Mouse (Mus musculus): ENCODE measurements at regions not wholly inside any gene's neighbourhood (a gene's known extent, or its start where the extent isn't known, plus 50 kb on each side); places are given as distances from the start of the nearest gene placed in this dataset.

- WGBS = 76% methylated on average over 2 of the region's 2 CpGs
- ATAC-seq (ENCODE audit: borderline replicate concordance, extremely low read depth, low FRiP score, low TSS enrichment) = no peak
- Histone ChIP-seq H3K4me2 (no peak overlapping the region), H3K27ac (no peak overlapping the region), H3K9ac (no peak overlapping the region), H3K9me3 (no peaks in the 10 kb centered on the region), H3K36me3 (no peaks in the 10 kb centered on the region), H3K4me3 (no peak overlapping the region), H3K4me1 (no peaks in the 10 kb centered on the region), H3K27me3 (no peaks in the 10 kb centered on the region)
These were observed 67.5 kb upstream of the Ccnd1 start for GRCm38 (mm10) chr7:145007216-145007615.

- 51% methylated on average over 4 of the region's 4 CpGs for WGBS
- H3K27ac ChIP-seq = no peak overlapping the region
- peaks cover 9% of the 10 kb centered on the region; the same call in 1 of the 2 replicates for H3K4me1 ChIP-seq
- no peaks in the 10 kb centered on the region for H3K27me3 ChIP-seq
- H3K9ac ChIP-seq = no peak overlapping the region
- H3K36me3 ChIP-seq = no peaks in the 10 kb centered on the region
- H3K4me3 ChIP-seq = no peak overlapping the region
- H3K4me2 ChIP-seq = no peak overlapping the region
- no peak for ATAC-seq (ENCODE audit: borderline replicate concordance, extremely low read depth, low FRiP score, low TSS enrichment)
- H3K9me3 ChIP-seq = no peaks in the 10 kb centered on the region
These were observed 61.9 kb upstream of the Ccnd1 start for GRCm38 (mm10) chr7:145001503-145002084.

GRCm38 (mm10) chr7:144999741-145000140 lies 60.0 kb upstream of the Ccnd1 start:
- no peak overlapping the region for H3K9ac ChIP-seq
- WGBS = 62% methylated on average over 3 of the region's 3 CpGs
- H3K4me1 ChIP-seq = peaks cover 9% of the 10 kb centered on the region; the same call in 1 of the 2 replicates
- H3K27ac ChIP-seq = no peak overlapping the region
- no peak overlapping the region for H3K4me2 ChIP-seq
- no peak overlapping the region for H3K4me3 ChIP-seq
- H3K36me3 ChIP-seq = no peaks in the 10 kb centered on the region
- no peaks in the 10 kb centered on the region for H3K9me3 ChIP-seq
- H3K27me3 ChIP-seq = no peaks in the 10 kb centered on the region
- ATAC-seq (ENCODE audit: borderline replicate concordance, extremely low read depth, low FRiP score, low TSS enrichment) = no peak

- ATAC-seq (ENCODE audit: borderline replicate concordance, extremely low read depth, low FRiP score, low TSS enrichment) = peak; percentile 62; the same call in 1 of the 2 replicates
- WGBS = 31% methylated on average over 3 of the region's 3 CpGs
- Histone ChIP-seq H3K9ac (no peak overlapping the region), H3K4me1 (peaks cover 9% of the 10 kb centered on the region; the same call in 1 of the 2 replicates), H3K27ac (peak overlapping the region; percentile 68), H3K4me2 (no peak overlapping the region), H3K9me3 (no peaks in the 10 kb centered on the region), H3K36me3 (no peaks in the 10 kb centered on the region), H3K27me3 (no peaks in the 10 kb centered on the region), H3K4me3 (no peak overlapping the region)
These were observed 57.1 kb upstream of the Ccnd1 start for GRCm38 (mm10) chr7:144996847-144997246.

GRCm38 (mm10) chr7:144994229-144994628 lies 54.5 kb upstream of the Ccnd1 start:
- no peak for ATAC-seq (ENCODE audit: borderline replicate concordance, extremely low read depth, low FRiP score, low TSS enrichment)
- Histone ChIP-seq H3K36me3 (no peaks in the 10 kb centered on the region), H3K27ac (no peak overlapping the region), H3K27me3 (no peaks in the 10 kb centered on the region), H3K4me1 (peaks cover 3% of the 10 kb centered on the region; the same call in 1 of the 2 replicates), H3K9ac (no peak overlapping the region), H3K9me3 (no peaks in the 10 kb centered on the region), H3K4me3 (no peak overlapping the region), H3K4me2 (no peak overlapping the region)
- WGBS = 74% methylated on average over 4 of the region's 4 CpGs

GRCm38 (mm10) chr7:144993566-144993965 lies 53.8 kb upstream of the Ccnd1 start:
- Histone ChIP-seq H3K27ac (no peak overlapping the region), H3K4me1 (peaks cover 3% of the 10 kb centered on the region; the same call in 1 of the 2 replicates), H3K9ac (no peak overlapping the region), H3K4me3 (no peak overlapping the region), H3K36me3 (no peaks in the 10 kb centered on the region), H3K4me2 (no peak overlapping the region), H3K27me3 (no peaks in the 10 kb centered on the region), H3K9me3 (no peaks in the 10 kb centered on the region)
- 74% methylated on average over 4 of the region's 4 CpGs for WGBS
- no peak for ATAC-seq (ENCODE audit: borderline replicate concordance, extremely low read depth, low FRiP score, low TSS enrichment)

- Histone ChIP-seq H3K4me1 (no peaks in the 10 kb centered on the region; the same call in 1 of the 2 replicates), H3K36me3 (no peaks in the 10 kb centered on the region), H3K4me2 (no peak overlapping the region), H3K27me3 (no peaks in the 10 kb centered on the region), H3K27ac (no peak overlapping the region), H3K9ac (no peak overlapping the region), H3K4me3 (no peak overlapping the region), H3K9me3 (no peaks in the 10 kb centered on the region)
- 85% methylated on average over 1 of the region's 1 CpGs for WGBS
- no peak for ATAC-seq (ENCODE audit: borderline replicate concordance, extremely low read depth, low FRiP score, low TSS enrichment)
These were observed 52.0 kb upstream of the Ccnd1 start for GRCm38 (mm10) chr7:144991760-144992159.
